7 mouse cellular contexts compared by ENCODE assay signal in the genomic region with DNA sequence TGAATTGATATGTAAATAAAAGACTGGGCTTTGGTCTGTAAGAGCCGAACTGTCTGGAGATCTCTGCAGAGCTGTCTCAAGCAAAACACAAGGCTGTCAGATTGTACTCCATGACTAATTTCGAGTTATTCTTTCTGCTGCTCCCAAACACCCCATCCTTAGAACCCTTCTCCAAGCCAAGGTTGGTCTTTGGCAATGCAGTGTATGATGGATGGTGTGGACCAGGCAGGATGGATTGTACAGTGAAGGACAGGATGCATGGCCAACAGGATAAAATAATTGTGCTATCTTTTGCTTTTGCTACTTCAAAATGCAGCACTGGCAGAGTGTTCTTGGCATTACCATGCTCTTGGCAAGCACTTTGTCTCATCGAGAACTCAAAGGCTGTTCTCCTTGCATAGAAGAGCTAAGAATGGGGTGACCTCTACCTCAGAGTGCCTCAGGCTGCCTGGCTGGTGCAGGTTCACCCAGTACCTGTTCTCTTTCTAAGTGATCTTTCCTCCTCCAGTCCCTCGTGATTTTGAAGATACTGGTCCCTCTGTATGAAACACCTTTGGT.
"Had no signal": no experiment of that assay in that cellular context is flagged by ENCODE, and none has a peak within 500 bp of the region (broad histone marks: within the 10 kb centered on the region; RNA-seq: fewer than 3 reads in every experiment).

No protein-coding gene starts in this region.

- DNase-seq: kidney, adult 2 months; liver, postnatal 0 days; lung, embryonic 14.5 days; lung, postnatal 36 days; midbrain, embryonic 14.5 days; thymus, adult 18-20 months; thymus, postnatal 36 days had no signal
